Mouse (Mus musculus) ES-E14 (cell line): ENCODE measurements around the gene Tnik.

ENCODE experiments used
- CHD2 ChIP-seq: IDR thresholded peaks from 2 replicates; pipeline ENCODE4 v1.6.1; 2014; ENCODE audit warnings: mild to moderate bottlenecking, low read depth, low read length, inconsistent platforms
- HCFC1 ChIP-seq: IDR thresholded peaks from 2 replicates; pipeline ENCODE4 v1.6.1; 2012; ENCODE audit warnings: low read length, inconsistent platforms, borderline replicate concordance; ENCODE audit not compliant: insufficient read depth
- MAFK ChIP-seq: IDR thresholded peaks from 2 replicates; pipeline ENCODE4 v1.6.1; 2014; ENCODE audit warnings: mild to moderate bottlenecking, low read depth, low read length, inconsistent platforms; ENCODE audit not compliant: insufficient read depth

- TF ChIP-seq MAFK (no peak), HCFC1 (no peak), CHD2 (no peak)
These were observed 120.6 kb downstream of the Tnik start for GRCm38 (mm10) chr3:28383526-28384126.
